Mouse (Mus musculus): Measurements from ENCODE around the gene Fkbp15. TPM values are rescaled to one million over a fixed set of nuclear protein-coding genes. Genes with fewer than 3 reads are reported as not detected.

The Fkbp15 gene
- polyA plus RNA-seq, 1 experiment from 2014 or later: 29.0 TPM

Other genes starting within 250 kb of the Fkbp15 start
- not detected in 2 replicates for gene Mup21, start 209.7 kb downstream of the Fkbp15 start, polyA plus RNA-seq (2015; fragmentation: Nextera tagmentation; extraction: Ambion mirVana)
- gene Zfp37, start 129.5 kb downstream of the Fkbp15 start, polyA plus RNA-seq (2015; fragmentation: Nextera tagmentation; extraction: Ambion mirVana): 9.4 and 10.5 TPM in 2 replicates
- gene Slc31a2, start 98.0 kb downstream of the Fkbp15 start, polyA plus RNA-seq (2015; fragmentation: Nextera tagmentation; extraction: Ambion mirVana): 49.7 and 51.4 TPM in 2 replicates
- gene Slc31a1, start 179 bp upstream of the Fkbp15 start, polyA plus RNA-seq (2015; fragmentation: Nextera tagmentation; extraction: Ambion mirVana): 53.0 and 54.6 TPM in 2 replicates
- gene Cdc26, start 48.1 kb upstream of the Fkbp15 start, polyA plus RNA-seq (2015; fragmentation: Nextera tagmentation; extraction: Ambion mirVana): 156 and 159 TPM in 2 replicates
- gene Prpf4, start 48.2 kb upstream of the Fkbp15 start, polyA plus RNA-seq (2015; fragmentation: Nextera tagmentation; extraction: Ambion mirVana): 18.7 and 18.8 TPM in 2 replicates
- gene Rnf183, start 74.7 kb upstream of the Fkbp15 start, polyA plus RNA-seq (2015; fragmentation: Nextera tagmentation; extraction: Ambion mirVana): not detected in 2 replicates
- gene Wdr31, start 110.3 kb upstream of the Fkbp15 start, polyA plus RNA-seq (2015; fragmentation: Nextera tagmentation; extraction: Ambion mirVana): 4.2 and 4.3 TPM in 2 replicates
- 15.3 and 19.4 TPM in 2 replicates for gene Bspry, start 119.5 kb upstream of the Fkbp15 start, polyA plus RNA-seq (2015; fragmentation: Nextera tagmentation; extraction: Ambion mirVana)
- 13.9 and 14.7 TPM in 2 replicates for gene Hdhd3, start 142.9 kb upstream of the Fkbp15 start, polyA plus RNA-seq (2015; fragmentation: Nextera tagmentation; extraction: Ambion mirVana)
- 75.8 and 86.5 TPM in 2 replicates for gene Alad, start 159.4 kb upstream of the Fkbp15 start, polyA plus RNA-seq (2015; fragmentation: Nextera tagmentation; extraction: Ambion mirVana)
- gene Pole3, start 164.5 kb upstream of the Fkbp15 start, polyA plus RNA-seq (2015; fragmentation: Nextera tagmentation; extraction: Ambion mirVana): 82.1 and 82.9 TPM in 2 replicates
- gene 4933430I17Rik, start 164.8 kb upstream of the Fkbp15 start, polyA plus RNA-seq (2015; fragmentation: Nextera tagmentation; extraction: Ambion mirVana): 0.35 and 0.37 TPM in 2 replicates
- gene Rgs3, start 199.3 kb upstream of the Fkbp15 start, polyA plus RNA-seq (2015; fragmentation: Nextera tagmentation; extraction: Ambion mirVana): 59.4 and 62.3 TPM in 2 replicates

All from limb, embryonic 15.5 days (tissue).